8 mouse cellular contexts compared by ENCODE assay signal in the genomic region with DNA sequence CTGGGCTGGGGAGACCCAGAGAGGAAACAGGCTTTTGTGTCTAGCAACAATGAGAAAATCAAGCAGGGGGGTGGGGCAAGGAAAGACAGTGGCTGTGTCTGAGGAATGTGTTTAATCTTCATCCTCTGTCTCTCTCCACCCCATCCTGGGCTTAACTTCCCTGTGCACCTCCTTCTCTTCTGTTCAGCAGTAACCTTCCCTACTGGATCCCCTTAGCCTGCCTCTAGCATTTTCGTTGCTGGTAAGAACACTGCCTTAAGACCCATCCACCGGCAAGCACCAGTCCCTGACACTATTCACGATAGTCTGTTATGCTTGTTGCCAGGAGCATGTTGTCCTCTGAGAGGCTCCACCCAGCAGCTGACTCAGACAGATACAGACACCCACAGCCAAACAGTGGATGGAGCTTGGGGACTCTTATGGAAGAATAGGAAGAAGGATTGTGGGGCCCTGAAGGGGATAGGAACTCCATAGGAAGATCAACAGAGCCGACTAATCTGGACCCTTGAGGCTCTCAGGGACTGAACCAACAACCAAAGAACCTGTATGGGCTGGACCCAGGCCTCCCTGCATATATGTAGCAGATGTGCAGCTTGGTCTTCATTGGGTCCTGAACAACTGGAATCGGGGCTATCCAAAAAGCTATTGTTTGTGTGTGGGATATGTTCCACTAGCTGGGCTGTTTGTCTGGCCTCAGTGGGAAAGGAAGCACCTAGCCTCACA. TPM values are rescaled to one million over a fixed set of nuclear protein-coding genes. Genes with fewer than 3 reads are reported as not detected.
A peak's percentile ranks its signal among the peaks of the same experiment; 100 is the strongest.
DNase-seq lines count a peak whose midpoint lies in the region; ATAC-seq lines count a peak whose summit lies in the region.

No protein-coding gene starts in this region.

- peak overlapping the region; percentile 43 for H3K4me3 ChIP-seq in erythroblast, embryonic 14.5 days (replicated peaks)
- no peak overlapping the region; a peak in 1 of 4 replicates for H3K4me3 ChIP-seq in ES-E14 (ENCODE audit: insufficient read depth in 1 of 2, low read depth in 1 of 2, low read length in 2 of 2, poor library complexity in 1 of 2, severe bottlenecking in 1 of 2)
- H3K4me3 ChIP-seq in heart, embryonic 12.5 days: no peak overlapping the region
- H3K4me3 ChIP-seq in liver, embryonic 16.5 days (ENCODE audit: low read depth, low read length): no peak overlapping the region
- H3K4me3 ChIP-seq in midbrain, embryonic 14.5 days (replicated peaks; ENCODE audit: low read depth, low read length): no peak overlapping the region

- H3K27me3 ChIP-seq in erythroblast, embryonic 14.5 days (ENCODE audit: control insufficient read depth): no peaks in the 10 kb centered on the region
- H3K27me3 ChIP-seq in heart, embryonic 12.5 days (replicated peaks): no peaks in the 10 kb centered on the region
- no peaks in the 10 kb centered on the region; the same call in 1 of the 2 replicates for H3K27me3 ChIP-seq in liver, embryonic 16.5 days (ENCODE audit: control insufficient read depth, insufficient read depth, low read depth, low read length)
- no peaks in the 10 kb centered on the region for H3K27me3 ChIP-seq in midbrain, embryonic 14.5 days (ENCODE audit: control insufficient read depth, insufficient read depth, low read length)

- DNase-seq in ES-E14 (ENCODE audit: low read depth, low spot score): peak; percentile 60
- DNase-seq in layer of hippocampus, adult 9-11 months: no peak
- DNase-seq in layer of hippocampus, adult 9-10 months (ENCODE audit: low spot score): no peak
- DNase-seq in midbrain, embryonic 14.5 days: no peak

- no peak for ATAC-seq in erythroblast, adult 5-6 weeks (replicated peaks; ENCODE audit: low FRiP score, poor library complexity, severe bottlenecking)
- peak; percentile 80 for ATAC-seq in heart, embryonic 12.5 days (ENCODE audit: insufficient number of reproducible peaks, low FRiP score)
- peak; percentile 75 for ATAC-seq in liver, embryonic 16.5 days (ENCODE audit: low read depth)
- ATAC-seq in midbrain, embryonic 14.5 days (ENCODE audit: low FRiP score, low TSS enrichment): no peak

- peak overlapping the region; percentile 92 for H3K27ac ChIP-seq in ES-E14 (ENCODE audit: insufficient read depth, low read depth, low read length, poor library complexity, severe bottlenecking)
- H3K27ac ChIP-seq in heart, embryonic 12.5 days (ENCODE audit: poor library complexity, severe bottlenecking): peak overlapping the region; percentile 52
- H3K27ac ChIP-seq in liver, embryonic 16.5 days (ENCODE audit: low read length): peak overlapping the region; percentile 55
- no peak overlapping the region for H3K27ac ChIP-seq in midbrain, embryonic 14.5 days (replicated peaks; ENCODE audit: low read depth, low read length)

- H3K4me2 ChIP-seq in heart, embryonic 12.5 days: peak overlapping the region; percentile 18
- H3K4me2 ChIP-seq in liver, embryonic 16.5 days (ENCODE audit: low read depth, low read length): peak overlapping the region; percentile 43
- no peak overlapping the region for H3K4me2 ChIP-seq in midbrain, embryonic 14.5 days (ENCODE audit: low read length)

- in situ Hi-C loops in ES-E14 (cut with MboI; ENCODE audit: low sequenced_read_pairs in 2 of 2, unreplicated experiment in 2 of 2): no loop called here

- H3K36me3 ChIP-seq in erythroblast, embryonic 14.5 days (ENCODE audit: control insufficient read depth): no peaks in the 10 kb centered on the region
- no peaks in the 10 kb centered on the region for H3K36me3 ChIP-seq in ES-E14 (ENCODE audit: control insufficient read depth, insufficient read depth, low read length, poor library complexity, severe bottlenecking)
- H3K36me3 ChIP-seq in heart, embryonic 12.5 days: no peaks in the 10 kb centered on the region
- no peaks in the 10 kb centered on the region for H3K36me3 ChIP-seq in liver, embryonic 16.5 days (ENCODE audit: control insufficient read depth, insufficient read depth)
- no peaks in the 10 kb centered on the region for H3K36me3 ChIP-seq in midbrain, embryonic 14.5 days (ENCODE audit: control insufficient read depth, insufficient read depth, low read length)

- H3K4me1 ChIP-seq in erythroblast, embryonic 14.5 days (ENCODE audit: control insufficient read depth): peaks cover 34% of the 10 kb centered on the region
- peaks cover 12 to 19% of the 10 kb centered on the region in 2 experiments for H3K4me1 ChIP-seq in ES-E14 (ENCODE audit: control insufficient read depth in 2 of 2, insufficient read depth in 2 of 2, low read length in 2 of 2, poor library complexity in 1 of 2)
- H3K4me1 ChIP-seq in heart, embryonic 12.5 days (replicated peaks): peaks cover 12% of the 10 kb centered on the region
- peaks cover 12% of the 10 kb centered on the region for H3K4me1 ChIP-seq in liver, embryonic 16.5 days (ENCODE audit: control insufficient read depth, low read depth, low read length)
- peaks cover 5% of the 10 kb centered on the region; the same call in 1 of the 2 replicates for H3K4me1 ChIP-seq in midbrain, embryonic 14.5 days (ENCODE audit: control insufficient read depth, insufficient read depth, low read length)

- WGBS in heart, embryonic 12.5 days: 24% methylated on average over 5 of the region's 5 CpGs
- 31% methylated on average over 5 of the region's 5 CpGs for WGBS in liver, embryonic 16.5 days (ENCODE audit: insufficient replicate concordance)
- WGBS in midbrain, embryonic 14.5 days: 17% methylated on average over 5 of the region's 5 CpGs

- peaks cover 2% of the 10 kb centered on the region; the same call in 1 of the 2 replicates for H3K9me3 ChIP-seq in erythroblast, embryonic 14.5 days (ENCODE audit: control insufficient read depth, low read length)
- no peaks in the 10 kb centered on the region for H3K9me3 ChIP-seq in ES-E14 (ENCODE audit: control insufficient read depth, insufficient read depth, low read depth, low read length)
- peaks cover 5% of the 10 kb centered on the region for H3K9me3 ChIP-seq in heart, embryonic 12.5 days (replicated peaks)
- no peaks in the 10 kb centered on the region for H3K9me3 ChIP-seq in liver, embryonic 16.5 days (replicated peaks; ENCODE audit: control insufficient read depth, low read length)
- H3K9me3 ChIP-seq in midbrain, embryonic 14.5 days (ENCODE audit: control insufficient read depth, low read length): no peaks in the 10 kb centered on the region

- peak overlapping the region; percentile 39; the same call in 1 of the 2 replicates for H3K9ac ChIP-seq in ES-E14 (ENCODE audit: insufficient read depth, low read depth, low read length, poor library complexity, severe bottlenecking)
- no peak overlapping the region for H3K9ac ChIP-seq in heart, embryonic 12.5 days
- H3K9ac ChIP-seq in liver, embryonic 16.5 days (ENCODE audit: low read depth, low read length): no peak overlapping the region; the same call in 1 of the 2 replicates
- H3K9ac ChIP-seq in midbrain, embryonic 14.5 days (replicated peaks; ENCODE audit: low read length): no peak overlapping the region

RNA-seq across cellular contexts. Expression of gene Mymx, which starts 8.4 kb away (rescaled TPM):
- polyA plus RNA-seq in erythroblast, embryonic 14.5 days (2012): 0.44 TPM in 1 of 2 replicates, not detected in the other
- total RNA-seq in erythroblast, adult 5-6 weeks (2015; ENCODE audit: low replicate concordance): not detected in 2 replicates
- total RNA-seq in erythroblast, adult 5-6 weeks (2017; ENCODE audit: low replicate concordance): not detected in 2 replicates
- 66.0 and 95.3 TPM in 2 replicates for total RNA-seq in ES-E14 (2012; rRNA removed)
- polyA plus RNA-seq in heart, embryonic 12.5 days (2016; fragmentation: Nextera tagmentation; extraction: Ambion mirVana): 0.24 and 0.92 TPM in 2 replicates
- 0.30 and 0.35 TPM in 2 replicates for polyA plus RNA-seq in liver, embryonic 16.5 days (2015; fragmentation: Nextera tagmentation; extraction: Ambion mirVana)
- polyA plus RNA-seq in midbrain, embryonic 14.5 days (2014; fragmentation: Nextera tagmentation; extraction: Ambion mirVana): not detected in 2 replicates

RNA-seq across cellular contexts. Expression of gene Slc29a1, which starts 10.9 kb away (rescaled TPM):
- 77.5 and 78.0 TPM in 2 replicates for polyA plus RNA-seq in erythroblast, embryonic 14.5 days (2012)
- 15.9 and 34.5 TPM in 2 replicates for total RNA-seq in erythroblast, adult 5-6 weeks (2015; ENCODE audit: low replicate concordance)
- 32.9 and 46.5 TPM in 2 replicates for total RNA-seq in erythroblast, adult 5-6 weeks (2017; ENCODE audit: low replicate concordance)
- 321 and 677 TPM in 2 replicates for total RNA-seq in ES-E14 (2012; rRNA removed)
- polyA plus RNA-seq in heart, embryonic 12.5 days (2016; fragmentation: Nextera tagmentation; extraction: Ambion mirVana): 68.3 and 74.1 TPM in 2 replicates
- 154 and 162 TPM in 2 replicates for polyA plus RNA-seq in liver, embryonic 16.5 days (2015; fragmentation: Nextera tagmentation; extraction: Ambion mirVana)
- polyA plus RNA-seq in midbrain, embryonic 14.5 days (2014; fragmentation: Nextera tagmentation; extraction: Ambion mirVana): 21.2 and 33.2 TPM in 2 replicates

RNA-seq across cellular contexts. Expression of gene Hsp90ab1, which starts 37.2 kb away (rescaled TPM):
- polyA plus RNA-seq in erythroblast, embryonic 14.5 days (2012): 36.9 and 62.9 TPM in 2 replicates
- total RNA-seq in erythroblast, adult 5-6 weeks (2015; ENCODE audit: low replicate concordance): 192 and 222 TPM in 2 replicates
- 246 and 293 TPM in 2 replicates for total RNA-seq in erythroblast, adult 5-6 weeks (2017; ENCODE audit: low replicate concordance)
- total RNA-seq in ES-E14 (2012; rRNA removed): 1,660 and 1,758 TPM in 2 replicates
- 1,306 and 1,316 TPM in 2 replicates for polyA plus RNA-seq in heart, embryonic 12.5 days (2016; fragmentation: Nextera tagmentation; extraction: Ambion mirVana)
- 564 and 565 TPM in 2 replicates for polyA plus RNA-seq in liver, embryonic 16.5 days (2015; fragmentation: Nextera tagmentation; extraction: Ambion mirVana)
- 1,248 and 1,388 TPM in 2 replicates for polyA plus RNA-seq in midbrain, embryonic 14.5 days (2014; fragmentation: Nextera tagmentation; extraction: Ambion mirVana)

RNA-seq across cellular contexts. Expression of gene Slc35b2, which starts 46.6 kb away (rescaled TPM):
- polyA plus RNA-seq in erythroblast, embryonic 14.5 days (2012): 1.7 TPM in 2 replicates
- 16.5 and 25.2 TPM in 2 replicates for total RNA-seq in erythroblast, adult 5-6 weeks (2015; ENCODE audit: low replicate concordance)
- 2.2 and 21.7 TPM in 2 replicates for total RNA-seq in erythroblast, adult 5-6 weeks (2017; ENCODE audit: low replicate concordance)
- 96.7 and 98.7 TPM in 2 replicates for total RNA-seq in ES-E14 (2012; rRNA removed)
- 85.6 and 89.6 TPM in 2 replicates for polyA plus RNA-seq in heart, embryonic 12.5 days (2016; fragmentation: Nextera tagmentation; extraction: Ambion mirVana)
- 45.3 and 46.5 TPM in 2 replicates for polyA plus RNA-seq in liver, embryonic 16.5 days (2015; fragmentation: Nextera tagmentation; extraction: Ambion mirVana)
- polyA plus RNA-seq in midbrain, embryonic 14.5 days (2014; fragmentation: Nextera tagmentation; extraction: Ambion mirVana): 73.0 and 77.1 TPM in 2 replicates

RNA-seq across cellular contexts. Expression of gene Capn11, which starts 48.8 kb away (rescaled TPM):
- 0.01 TPM in 1 of 2 replicates, not detected in the other for polyA plus RNA-seq in erythroblast, embryonic 14.5 days (2012)
- 0.96 and 1.0 TPM in 2 replicates for total RNA-seq in erythroblast, adult 5-6 weeks (2015; ENCODE audit: low replicate concordance)
- total RNA-seq in erythroblast, adult 5-6 weeks (2017; ENCODE audit: low replicate concordance): 0.94 and 0.98 TPM in 2 replicates
- total RNA-seq in ES-E14 (2012; rRNA removed): 0.48 TPM in 1 of 2 replicates, not detected in the other
- polyA plus RNA-seq in heart, embryonic 12.5 days (2016; fragmentation: Nextera tagmentation; extraction: Ambion mirVana): 0.46 and 0.56 TPM in 2 replicates
- 0.08 and 0.41 TPM in 2 replicates for polyA plus RNA-seq in liver, embryonic 16.5 days (2015; fragmentation: Nextera tagmentation; extraction: Ambion mirVana)
- polyA plus RNA-seq in midbrain, embryonic 14.5 days (2014; fragmentation: Nextera tagmentation; extraction: Ambion mirVana): 0.08 and 2.4 TPM in 2 replicates

Comparison
In these comparisons a context has a peak if more than half of its experiments do, and no peak if none do; other contexts are left out.
1. ATAC-seq: peak in heart, embryonic 12.5 days (single experiment) and liver, embryonic 16.5 days (single experiment); none in erythroblast, adult 5-6 weeks (single experiment) and midbrain, embryonic 14.5 days (single experiment).